Mouse (Mus musculus): Measurements from ENCODE around the gene Adora3.

Adora3 gene

GRCm38 (mm10) chr3:105932240-105933071, 61.8 kb downstream of the Adora3 start, which contains the start of gene I830077J02Rik:
Gene I830077J02Rik (minus strand): TSS chr3:105932664.
- DNase-seq (ENCODE audit: low spot score): no peak

DNA sequence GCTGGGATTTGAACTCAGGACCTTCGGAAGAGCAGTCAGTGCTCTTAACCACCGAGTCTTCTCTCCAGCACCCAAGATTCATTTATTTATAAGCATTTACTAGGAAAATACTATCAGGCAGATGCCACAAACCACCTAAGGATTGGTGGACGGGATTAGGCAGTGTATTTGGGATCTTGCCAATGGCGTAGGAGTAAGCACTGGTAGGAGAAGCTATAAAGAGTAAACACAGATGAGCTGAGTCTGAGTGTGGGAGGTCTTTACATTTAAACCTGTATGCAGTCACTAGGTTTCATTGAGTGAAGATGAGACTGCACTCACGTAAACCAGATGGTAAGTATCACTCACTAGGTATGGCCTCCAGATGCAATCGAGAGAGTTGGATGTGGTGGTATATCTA, 63.3 kb downstream of the Adora3 start:
- no peak for DNase-seq (ENCODE audit: low spot score)

DNA sequence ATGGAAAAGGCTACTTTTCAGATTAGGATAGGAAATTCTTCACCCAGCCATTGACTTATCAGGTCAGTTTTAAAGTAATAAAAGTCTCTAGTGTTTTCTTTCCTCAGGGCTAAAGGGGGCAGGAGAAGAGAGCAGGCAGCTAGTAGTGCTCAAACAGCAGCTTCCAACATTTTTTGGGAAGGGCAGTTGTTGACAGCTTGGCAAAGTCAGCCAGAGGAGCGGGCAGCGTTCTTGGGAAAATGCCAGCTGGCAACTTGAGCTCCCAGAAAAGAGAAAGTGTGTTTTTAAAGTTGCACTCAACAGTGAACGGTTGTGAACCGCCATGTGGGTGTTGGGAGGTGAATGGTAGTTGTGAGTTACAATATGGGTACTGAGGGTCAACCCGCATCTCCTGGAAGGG, 64.4 kb downstream of the Adora3 start:
- no peak for DNase-seq (ENCODE audit: low spot score)

DNA sequence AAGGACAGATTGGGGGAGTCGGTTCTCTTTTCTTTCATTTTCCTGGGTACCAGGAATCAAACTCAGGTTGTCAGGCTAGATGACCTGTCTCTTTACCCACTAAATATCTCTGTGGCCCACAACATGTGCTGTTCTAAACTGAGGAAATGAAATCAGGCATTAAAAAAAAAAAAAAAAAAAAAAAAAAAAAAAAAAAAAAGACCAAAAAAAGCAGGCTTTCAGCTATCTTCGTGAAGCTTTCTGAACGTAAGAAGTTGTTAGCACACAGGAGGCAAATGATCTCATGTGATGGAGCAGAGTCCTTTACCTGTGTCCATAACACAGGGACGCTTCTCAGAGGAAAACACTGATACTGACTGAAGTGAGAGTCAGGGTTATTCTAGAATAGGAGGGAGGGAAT, 65.5 kb downstream of the Adora3 start:
- no peak for DNase-seq (ENCODE audit: low spot score)

- no peak for DNase-seq (ENCODE audit: low spot score)
These were observed 80.7 kb downstream of the Adora3 start for GRCm38 (mm10) chr3:105951348-105951747.

GRCm38 (mm10) chr3:105957235-105957634, 86.6 kb downstream of the Adora3 start:
- DNase-seq (ENCODE audit: low spot score): no peak

- no peak for DNase-seq (ENCODE audit: low spot score)
These were observed 87.5 kb downstream of the Adora3 start for GRCm38 (mm10) chr3:105958204-105958603.
